Comparison of ENCODE assay signal across 24 mouse cellular contexts in the genomic region with DNA sequence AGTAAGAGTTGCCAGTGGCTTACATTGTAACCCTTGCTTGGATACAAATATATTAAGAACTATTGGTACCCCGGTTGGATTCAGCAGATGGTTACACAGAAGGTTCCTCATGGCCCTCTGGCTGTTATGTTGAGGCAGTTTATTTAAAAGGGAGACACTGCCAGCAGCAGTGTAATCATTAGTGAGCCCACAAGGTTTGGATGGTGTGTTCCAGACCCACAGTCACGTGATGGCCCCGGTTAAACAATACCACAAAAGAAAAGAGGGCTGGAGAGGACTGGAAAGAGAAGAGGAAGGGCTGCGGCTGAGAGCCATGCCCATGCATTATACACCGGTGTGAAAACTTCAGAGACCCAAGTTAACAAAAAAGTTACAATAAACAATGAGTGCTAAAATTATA.
DNase-seq lines count a peak whose midpoint lies in the region; ATAC-seq and TF ChIP-seq lines count a peak whose summit lies in the region.
"Had no signal": no experiment of that assay in that cellular context is flagged by ENCODE, and none has a peak within 500 bp of the region (broad histone marks: within the 10 kb centered on the region; RNA-seq: fewer than 3 reads in every experiment).

No protein-coding gene starts in this region.

- no peak for ATAC-seq in forebrain, postnatal 0 days
- ATAC-seq in forebrain, embryonic 13.5 days = no peak
- no peak for ATAC-seq in midbrain, embryonic 16.5 days
- ATAC-seq: CD4-positive, CD25-positive, alpha-beta regulatory T cell, adult 4 months; hindbrain, embryonic 16.5 days; intestine, embryonic 16.5 days; liver, postnatal 0 days; lung, postnatal 0 days had no signal

- no peak overlapping the region for H3K27ac ChIP-seq in forebrain, postnatal 0 days (ENCODE audit: low read depth, low read length)
- no peak overlapping the region for H3K27ac ChIP-seq in forebrain, embryonic 13.5 days
- H3K27ac ChIP-seq in kidney, adult 2 months (ENCODE audit: insufficient read depth, low read depth, low read length) = no peak overlapping the region
- no peak overlapping the region for H3K27ac ChIP-seq in midbrain, embryonic 16.5 days (ENCODE audit: low read length)
- H3K27ac ChIP-seq: embryonic facial prominence, embryonic 15.5 days; hindbrain, embryonic 10.5 days; limb, embryonic 12.5 days had no signal

- 65% methylated on average over 5 of the region's 5 CpGs for WGBS in forebrain, postnatal 0 days
- WGBS in forebrain, embryonic 13.5 days = 78% methylated on average over 5 of the region's 5 CpGs
- 52% methylated on average over 5 of the region's 5 CpGs for WGBS in kidney, adult 2 months
- 88% methylated on average over 5 of the region's 5 CpGs for WGBS in midbrain, embryonic 16.5 days

- H3K4me2 ChIP-seq in forebrain, postnatal 0 days (ENCODE audit: low read depth) = no peak overlapping the region
- no peak overlapping the region for H3K4me2 ChIP-seq in forebrain, embryonic 13.5 days
- H3K4me2 ChIP-seq in midbrain, embryonic 16.5 days (ENCODE audit: low read length) = no peak overlapping the region
- H3K4me2 ChIP-seq: embryonic facial prominence, embryonic 15.5 days; heart, embryonic 12.5 days; limb, embryonic 12.5 days; liver, embryonic 11.5 days; midbrain, embryonic 11.5 days had no signal

- TF ChIP-seq CTCF in forebrain, postnatal 0 days (IDR thresholded peaks at IDR 0.05; ENCODE audit: low read depth) = no peak
- TF ChIP-seq CTCF in kidney, adult 2 months (conservative IDR thresholded peaks at IDR 0.05; ENCODE audit: insufficient read depth, insufficient read length, low read depth, low read length) = no peak

- no peak overlapping the region for H3K4me3 ChIP-seq in forebrain, postnatal 0 days (ENCODE audit: low read depth, low read length)
- H3K4me3 ChIP-seq in forebrain, embryonic 13.5 days = no peak overlapping the region
- no peak overlapping the region for H3K4me3 ChIP-seq in kidney, adult 2 months (ENCODE audit: insufficient read depth, low read depth, low read length)
- no peak overlapping the region for H3K4me3 ChIP-seq in midbrain, embryonic 16.5 days (ENCODE audit: low read depth, low read length)
- H3K4me3 ChIP-seq: embryonic facial prominence, embryonic 15.5 days; heart, embryonic 12.5 days; hindbrain, embryonic 10.5 days; limb, embryonic 12.5 days had no signal

- no peak for TF ChIP-seq POLR2A in kidney, adult 2 months (IDR thresholded peaks at IDR 0.05; ENCODE audit: low read depth, low read length)

- H3K36me3 ChIP-seq in forebrain, postnatal 0 days (ENCODE audit: insufficient read depth) = no peaks in the 10 kb centered on the region
- no peaks in the 10 kb centered on the region for H3K36me3 ChIP-seq in forebrain, embryonic 13.5 days (ENCODE audit: poor library complexity, severe bottlenecking)
- H3K36me3 ChIP-seq in kidney, adult 2 months (ENCODE audit: control insufficient read depth, insufficient read depth, low read length) = no peaks in the 10 kb centered on the region
- H3K36me3 ChIP-seq in midbrain, embryonic 16.5 days (ENCODE audit: control insufficient read depth, insufficient read depth, low read length) = no peaks in the 10 kb centered on the region
- H3K36me3 ChIP-seq: embryonic facial prominence, embryonic 15.5 days; heart, embryonic 12.5 days; hindbrain, embryonic 10.5 days; limb, embryonic 12.5 days had no signal

- H3K4me1 ChIP-seq in forebrain, postnatal 0 days (ENCODE audit: insufficient read depth) = no peaks in the 10 kb centered on the region
- H3K4me1 ChIP-seq in forebrain, embryonic 13.5 days = 0 out of 2 replicates have a peak, but pooled peaks cover 6% of the 10 kb centered on the region
- H3K4me1 ChIP-seq in kidney, adult 2 months (ENCODE audit: control insufficient read depth, insufficient read depth, low read length) = peaks cover 6% of the 10 kb centered on the region; the same call in 1 of the 2 replicates
- H3K4me1 ChIP-seq in midbrain, embryonic 16.5 days (ENCODE audit: control insufficient read depth, insufficient read depth, low read length) = peaks cover 9% of the 10 kb centered on the region

- H3K9me3 ChIP-seq in forebrain, postnatal 0 days (ENCODE audit: low read length) = no peaks in the 10 kb centered on the region
- no peaks in the 10 kb centered on the region for H3K9me3 ChIP-seq in forebrain, embryonic 13.5 days (replicated peaks)
- no peaks in the 10 kb centered on the region for H3K9me3 ChIP-seq in midbrain, embryonic 16.5 days (replicated peaks; ENCODE audit: control insufficient read depth, low read length, poor library complexity, severe bottlenecking)
- H3K9me3 ChIP-seq: embryonic facial prominence, embryonic 15.5 days; heart, embryonic 12.5 days; hindbrain, embryonic 10.5 days; limb, embryonic 12.5 days had no signal

- no peaks in the 10 kb centered on the region for H3K27me3 ChIP-seq in forebrain, postnatal 0 days (ENCODE audit: insufficient read depth, low read length)
- H3K27me3 ChIP-seq in forebrain, embryonic 13.5 days = no peaks in the 10 kb centered on the region
- 0 out of 2 replicates have a peak, but pooled peaks cover 1% of the 10 kb centered on the region for H3K27me3 ChIP-seq in kidney, adult 2 months (replicated peaks; ENCODE audit: control insufficient read depth, insufficient read depth, low read length)
- no peaks in the 10 kb centered on the region for H3K27me3 ChIP-seq in midbrain, embryonic 16.5 days (ENCODE audit: control insufficient read depth, insufficient read depth, low read depth, low read length)
- H3K27me3 ChIP-seq: embryonic facial prominence, embryonic 15.5 days; heart, embryonic 12.5 days; limb, embryonic 12.5 days had no signal

- H3K9ac ChIP-seq in forebrain, postnatal 0 days = no peak overlapping the region
- no peak overlapping the region for H3K9ac ChIP-seq in forebrain, embryonic 13.5 days
- H3K9ac ChIP-seq in midbrain, embryonic 16.5 days (ENCODE audit: low read depth, low read length) = no peak overlapping the region
- H3K9ac ChIP-seq: embryonic facial prominence, embryonic 15.5 days; heart, embryonic 12.5 days; limb, embryonic 12.5 days; liver, postnatal 0 days had no signal

- peak; percentile 4 for DNase-seq in forebrain, postnatal 0 days
- DNase-seq in kidney, adult 2 months = peak; percentile 76
- peak; percentile 13 for DNase-seq in kidney, postnatal 14 days
- peak; percentile 3 for DNase-seq in layer of hippocampus, adult 9-10 months (ENCODE audit: low spot score)
- DNase-seq in right cerebral cortex, postnatal 10 days (ENCODE audit: low spot score in 2 of 2) = no peak
- DNase-seq in cerebellum, adult 11 months = no peak
- DNase-seq: adrenal gland, postnatal 25 days; cerebellum, adult 9-11 months; heart, postnatal 10 days; liver, postnatal 0 days; right cerebral cortex, postnatal 14 days; spleen, adult 18-20 months had no signal

Comparison
In these comparisons a context has a peak if more than half of its experiments do, and no peak if none do; other contexts are left out.
1. DNase-seq: peak in forebrain, postnatal 0 days (single experiment), kidney, adult 2 months (single experiment), kidney, postnatal 14 days (single experiment) and layer of hippocampus, adult 9-10 months (single experiment); none in right cerebral cortex, postnatal 10 days (0 of 2) and cerebellum, adult 11 months (single experiment).